Mouse (Mus musculus) stomach, postnatal 0 days (tissue): ENCODE measurements at regions not wholly inside any gene's neighbourhood (a gene's known extent, or its start where the extent isn't known, plus 50 kb on each side); places are given as distances from the start of the nearest gene placed in this dataset.

Experiments
- ATAC-seq: fragments of 200-750 bp; cut with Nextera tagmentation; 2 replicates; pipeline ENCODE4 v1.8.0; 2017; ENCODE audit not compliant: low FRiP score, low TSS enrichment
- DNase-seq: peaks from one replicate; pipeline ENCODE4 v3.0.0-alpha.2; 2016; ENCODE audit warnings: low spot score
- H3K27ac ChIP-seq: fragments of 300-500 bp; sonication (generic); replicated peaks from 2 replicates; pipeline ENCODE4 v1.5.1; 2014; ENCODE audit warnings: mild to moderate bottlenecking, control low read depth
- H3K27me3 ChIP-seq: fragments of 300-500 bp; sonication (generic); 2 replicates; pipeline ENCODE4 v1.6.1; 2014; ENCODE audit warnings: low read length; ENCODE audit not compliant: control insufficient read depth, insufficient read depth
- H3K36me3 ChIP-seq: fragments of 300-500 bp; sonication (generic); 2 replicates; pipeline ENCODE4 v1.6.1; 2014; ENCODE audit warnings: low read length, mixed read lengths; ENCODE audit not compliant: control insufficient read depth, insufficient read depth
- H3K4me1 ChIP-seq: fragments of 300-500 bp; sonication (generic); replicated peaks from 2 replicates; pipeline ENCODE4 v1.6.1; 2014; ENCODE audit warnings: antibody characterized with exemption; ENCODE audit not compliant: control insufficient read depth, insufficient read depth
- H3K4me2 ChIP-seq: fragments of 300-500 bp; sonication (generic); replicated peaks from 2 replicates; pipeline ENCODE4 v1.6.1; 2014; ENCODE audit warnings: low read depth, mild to moderate bottlenecking, control low read depth, moderate library complexity
- H3K4me3 ChIP-seq: fragments of 300-500 bp; sonication (generic); 2 replicates; pipeline ENCODE4 v1.5.1; 2014; ENCODE audit warnings: low read depth, low read length, control low read depth
- H3K9ac ChIP-seq: fragments of 300-500 bp; sonication (generic); 2 replicates; pipeline ENCODE4 v1.6.1; 2014; ENCODE audit warnings: mild to moderate bottlenecking, low read length, control low read depth, mixed read lengths
- H3K9me3 ChIP-seq: fragments of 300-500 bp; sonication (generic); 2 replicates; pipeline ENCODE4 v1.6.1; 2016; ENCODE audit warnings: low read length; ENCODE audit not compliant: control insufficient read depth
- CTCF ChIP-seq: IDR thresholded peaks from 2 replicates; pipeline ENCODE4 v1.5.1; 2016; ENCODE audit warnings: antibody characterized with exemption, low read depth, mild to moderate bottlenecking, moderate library complexity
- EP300 ChIP-seq: optimal IDR thresholded peaks from 2 replicates; pipeline ENCODE3; 2016; ENCODE audit warnings: antibody characterized with exemption
- WGBS: fragments of 180-500 bp; shearing (Covaris S2); extraction: QIAGEN DNeasy Blood & Tissue Kit; methylation state at CpG from one replicate; pipeline ENCODE4 v1.1.7; 2014; 5-methylcytosine and 5-hydroxymethylcytosine counted together

GRCm38 (mm10) chr12:71477691-71478090 is 168.0 kb downstream of the Dact1 start:
- TF ChIP-seq CTCF (no peak), EP300 (no peak)
- H3K4me3 ChIP-seq: no peak overlapping the region
- H3K9me3 ChIP-seq: no peaks in the 10 kb centered on the region
- no peaks in the 10 kb centered on the region for H3K27me3 ChIP-seq
- no peak overlapping the region for H3K4me2 ChIP-seq
- WGBS: 24% methylated on average over 5 of the region's 5 CpGs
- ATAC-seq (no peak), DNase-seq (no peak)
- 0 out of 2 replicates have a peak, but pooled peaks cover 6% of the 10 kb centered on the region for H3K4me1 ChIP-seq
- no peaks in the 10 kb centered on the region for H3K36me3 ChIP-seq
- no peak overlapping the region for H3K9ac ChIP-seq
- H3K27ac ChIP-seq: no peak overlapping the region

DNA sequence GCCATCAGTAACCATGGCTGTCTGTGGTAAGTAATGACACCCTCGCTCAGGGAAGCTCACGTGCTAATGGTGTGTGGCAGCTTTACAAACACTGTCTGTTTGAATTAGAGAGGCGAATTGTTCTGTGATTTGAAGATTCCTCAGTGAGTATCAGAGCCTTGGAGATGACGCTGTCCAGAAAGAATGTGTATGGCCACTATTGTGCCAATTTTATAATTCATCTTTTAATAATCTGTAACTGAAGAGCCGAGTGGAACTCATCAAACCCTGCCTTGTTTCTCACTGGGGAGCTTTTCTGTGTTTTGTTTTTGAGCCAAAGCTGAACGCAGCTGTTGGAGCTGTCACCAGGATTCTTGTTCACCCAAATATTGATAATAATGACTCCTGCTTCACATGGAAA is 171.7 kb downstream of the Dact1 start:
- Histone ChIP-seq H3K4me2 (no peak overlapping the region), H3K4me1 (0 out of 2 replicates have a peak, but pooled peaks cover 6% of the 10 kb centered on the region), H3K27ac (no peak overlapping the region), H3K36me3 (no peaks in the 10 kb centered on the region), H3K9me3 (no peaks in the 10 kb centered on the region), H3K4me3 (no peak overlapping the region), H3K27me3 (no peaks in the 10 kb centered on the region), H3K9ac (no peak overlapping the region)
- WGBS: 30% methylated on average over 6 of the region's 6 CpGs
- no peak for ATAC-seq
- TF ChIP-seq CTCF: no peak
- TF ChIP-seq EP300: no peak
- no peak for DNase-seq

DNA sequence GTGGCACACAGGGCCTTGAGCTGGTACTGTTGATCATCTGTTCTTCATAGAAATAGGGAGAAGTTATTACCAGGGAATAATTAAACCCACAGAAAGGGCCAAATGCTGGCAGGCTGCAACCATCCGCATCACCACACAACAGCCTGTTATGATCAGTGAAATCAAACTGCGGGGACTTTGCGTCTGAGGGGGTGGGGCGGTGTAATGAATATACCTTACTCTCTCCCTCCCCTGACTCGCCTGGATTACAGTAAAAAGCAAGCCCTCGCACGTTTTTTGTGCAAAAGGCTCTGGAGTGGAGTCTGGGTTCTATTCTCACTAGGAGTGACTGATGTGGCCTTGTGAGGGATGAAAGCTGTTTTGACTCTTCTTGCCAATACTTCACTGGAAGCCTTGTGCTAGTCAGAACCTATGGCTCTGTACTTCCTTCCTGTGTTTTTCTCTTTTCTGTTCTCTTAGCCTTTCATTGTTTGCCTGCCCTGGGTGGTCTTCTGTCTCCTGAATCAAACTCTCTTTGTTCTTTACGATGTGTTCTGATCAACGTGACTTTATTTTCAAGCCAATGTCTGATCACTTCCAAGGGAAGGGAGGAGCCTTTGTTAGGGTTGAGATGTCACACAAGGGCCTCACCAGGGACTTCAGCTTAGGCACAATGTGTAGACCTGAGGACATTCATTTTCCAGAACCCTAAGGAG is 172.4 kb downstream of the Dact1 start:
- no peak for DNase-seq
- 26% methylated on average over 9 of the region's 9 CpGs for WGBS
- H3K4me2 ChIP-seq: no peak overlapping the region
- H3K27ac ChIP-seq: peak overlapping the region; percentile 65
- no peaks in the 10 kb centered on the region for H3K27me3 ChIP-seq
- H3K9ac ChIP-seq: no peak overlapping the region
- no peak overlapping the region for H3K4me3 ChIP-seq
- no peak for TF ChIP-seq EP300
- no peak for TF ChIP-seq CTCF
- H3K9me3 ChIP-seq: no peaks in the 10 kb centered on the region
- H3K4me1 ChIP-seq: 0 out of 2 replicates have a peak, but pooled peaks cover 6% of the 10 kb centered on the region
- no peak for ATAC-seq
- H3K36me3 ChIP-seq: no peaks in the 10 kb centered on the region

- H3K4me2 ChIP-seq: no peak overlapping the region
- H3K27me3 ChIP-seq: no peaks in the 10 kb centered on the region
- no peak overlapping the region for H3K4me3 ChIP-seq
- TF ChIP-seq EP300: no peak
- no peak for TF ChIP-seq CTCF
- DNase-seq (no peak), ATAC-seq (no peak)
- H3K4me1 ChIP-seq: 0 out of 2 replicates have a peak, but pooled peaks cover 6% of the 10 kb centered on the region
- 24% methylated on average over 2 of the region's 2 CpGs for WGBS
- H3K9ac ChIP-seq: no peak overlapping the region
- no peak overlapping the region; the same call in 1 of the 2 replicates for H3K27ac ChIP-seq
- H3K9me3 ChIP-seq: no peaks in the 10 kb centered on the region
- no peaks in the 10 kb centered on the region for H3K36me3 ChIP-seq
These were observed 172.9 kb downstream of the Dact1 start for GRCm38 (mm10) chr12:71482619-71483018.

DNA sequence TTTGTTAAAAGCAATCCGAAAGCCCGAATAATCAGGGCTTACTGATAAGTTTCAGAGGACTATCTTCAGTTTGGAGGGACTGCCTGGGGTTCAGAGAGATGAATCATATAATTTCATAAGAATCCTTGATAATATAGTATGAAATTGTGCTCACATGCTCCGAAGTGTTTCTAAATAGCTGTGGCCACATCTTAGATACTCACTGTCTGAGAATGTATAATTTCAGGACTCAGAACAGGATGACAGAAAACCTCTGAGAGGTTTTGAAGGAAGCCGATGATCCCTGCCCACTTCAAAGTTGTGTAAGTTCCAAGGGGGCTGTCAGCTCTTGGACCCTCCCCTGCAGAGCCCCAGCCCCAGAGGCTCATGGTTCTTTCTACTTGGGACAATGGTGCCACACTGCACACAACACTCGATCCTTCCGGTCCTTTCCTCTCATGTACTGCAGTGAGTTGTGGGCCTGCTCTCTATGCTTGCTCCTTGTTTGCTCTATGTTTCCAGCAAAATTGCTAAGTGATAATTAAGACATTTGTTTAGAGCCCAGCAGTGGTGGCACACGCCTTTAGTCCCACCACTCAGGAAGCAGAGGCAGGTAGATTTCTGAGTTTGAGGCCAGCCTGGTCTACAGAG is 174.0 kb downstream of the Dact1 start:
- ATAC-seq: no peak
- DNase-seq: no peak
- Histone ChIP-seq H3K27me3 (no peaks in the 10 kb centered on the region), H3K36me3 (no peaks in the 10 kb centered on the region), H3K4me2 (no peak overlapping the region), H3K9me3 (no peaks in the 10 kb centered on the region), H3K4me1 (0 out of 2 replicates have a peak, but pooled peaks cover 6% of the 10 kb centered on the region), H3K9ac (no peak overlapping the region), H3K27ac (no peak overlapping the region), H3K4me3 (no peak overlapping the region)
- 85% methylated on average over 7 of the region's 7 CpGs for WGBS
- TF ChIP-seq EP300 (no peak), CTCF (no peak)

DNA sequence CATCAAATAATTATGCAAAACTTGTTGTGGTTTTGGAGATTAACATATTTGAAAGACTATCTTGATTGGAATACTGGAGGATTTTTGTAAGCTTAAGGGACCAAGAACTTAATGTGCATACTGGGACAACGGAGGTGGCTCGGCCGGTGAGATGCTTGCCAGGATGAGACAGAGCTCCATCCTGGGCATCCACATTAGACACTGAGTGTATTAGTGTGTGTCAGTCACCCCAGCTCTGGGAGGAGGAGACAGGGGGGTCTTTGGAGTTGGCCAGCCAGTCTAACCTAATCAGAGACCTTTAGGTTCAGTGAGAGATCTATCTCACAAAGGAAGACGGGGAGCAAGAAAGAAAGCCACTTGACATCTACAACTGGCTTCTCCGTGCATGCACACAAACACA is 174.6 kb downstream of the Dact1 start:
- Histone ChIP-seq H3K4me2 (no peak overlapping the region), H3K27me3 (no peaks in the 10 kb centered on the region), H3K36me3 (no peaks in the 10 kb centered on the region), H3K27ac (no peak overlapping the region), H3K4me3 (no peak overlapping the region), H3K4me1 (0 out of 2 replicates have a peak, but pooled peaks cover 6% of the 10 kb centered on the region), H3K9me3 (no peaks in the 10 kb centered on the region), H3K9ac (no peak overlapping the region)
- TF ChIP-seq EP300: no peak
- no peak for TF ChIP-seq CTCF
- 95% methylated on average over 5 of the region's 5 CpGs for WGBS
- ATAC-seq (no peak), DNase-seq (no peak)
